Mouse (Mus musculus) heart, adult 18-20 months (tissue): ENCODE results near the gene Cul9. TPM values are rescaled to one million over a fixed set of nuclear protein-coding genes. Genes with fewer than 3 reads are reported as not detected.
"Not testable (repeated sequence)": the region's sequence is repeated elsewhere in the genome, so short reads cannot be mapped to it uniquely, and the experiment has no call there.

Experiments
- DNase-seq, 2 experiments: peaks; one replicate each; pipeline ENCODE4 v3.0.0; 2021 to 2022; ENCODE audit warnings: mixed read lengths in 1 of 2
- total RNA-seq, 2 experiments: library from RNA; stranded (reverse); gene quantifications; 2 replicates each; pipeline ENCODE4 v1.2.3; 2021

Cul9 gene
- total RNA-seq, 2 experiments from 2014 or later: 23.9 to 25.7 TPM

GRCm38 (mm10) chr17:46503847-46504638 is 42.1 kb downstream of the Cul9 start:
- no peak for DNase-seq

GRCm38 (mm10) chr17:46502775-46503174 is 43.4 kb downstream of the Cul9 start:
- no peak for DNase-seq

GRCm38 (mm10) chr17:46497956-46498355 is 48.2 kb downstream of the Cul9 start:
- DNase-seq: no peak

GRCm38 (mm10) chr17:46496623-46497434 is 49.4 kb downstream of the Cul9 start, which contains the start of gene Dnph1:
Gene Dnph1, plus strand, starts transcription at chr17:46496711.
- peak; percentile 60 to 76 for DNase-seq

- DNase-seq: not testable (repeated sequence)
Observed at GRCm38 (mm10) chr17:46496081-46496480, 50.1 kb downstream of the Cul9 start.

GRCm38 (mm10) chr17:46495486-46495885 is 50.7 kb downstream of the Cul9 start:
- DNase-seq: no peak

DNA sequence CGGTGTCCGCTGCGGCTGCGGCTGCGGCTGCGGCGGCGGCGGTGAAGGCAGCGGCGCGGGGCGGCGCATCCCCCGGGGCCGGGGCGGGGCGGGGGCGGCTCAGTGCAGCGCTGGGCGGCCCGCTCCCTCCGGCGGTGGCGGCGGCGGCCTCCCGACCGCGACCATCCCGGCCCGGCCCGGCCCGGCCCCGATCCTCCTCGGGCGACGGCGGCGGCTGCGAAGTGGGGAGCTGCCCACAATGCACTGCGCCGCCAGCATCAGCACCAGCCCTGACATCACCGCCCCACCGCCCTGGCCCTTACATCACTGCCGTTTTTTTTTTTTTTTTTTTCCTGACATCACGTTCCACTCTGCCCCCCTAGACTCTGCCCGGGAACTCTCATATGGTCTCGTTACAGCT is 58.8 kb downstream of the Cul9 start, which contains the start of gene Ttbk1:
Ttbk1 (minus strand) TSS at position 245 of the 400 bp plus-strand sequence.
- no peak for DNase-seq

DNA sequence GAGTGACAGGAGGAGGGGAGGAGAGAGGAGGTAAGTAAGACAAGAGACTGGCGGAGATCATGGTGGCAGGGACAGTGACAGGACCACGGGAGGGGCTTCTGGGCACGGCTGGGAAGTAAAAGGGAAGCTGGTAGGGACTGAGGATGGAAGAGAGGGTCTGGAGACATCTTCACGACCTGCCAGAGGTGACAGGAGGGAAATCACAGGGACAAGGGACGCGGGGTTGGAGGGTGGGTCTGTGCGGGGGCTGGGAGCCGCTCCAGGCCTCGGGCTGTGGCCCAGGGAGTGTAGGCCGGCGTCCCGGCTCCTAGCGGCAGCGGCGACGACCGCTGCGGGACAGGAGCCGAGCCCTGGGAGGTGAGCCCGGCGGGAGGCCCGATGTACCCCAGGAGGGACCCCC is 59.2 kb downstream of the Cul9 start:
- no peak for DNase-seq

- DNase-seq: no peak
Observed at GRCm38 (mm10) chr17:46484461-46484875, 61.7 kb downstream of the Cul9 start.

DNA sequence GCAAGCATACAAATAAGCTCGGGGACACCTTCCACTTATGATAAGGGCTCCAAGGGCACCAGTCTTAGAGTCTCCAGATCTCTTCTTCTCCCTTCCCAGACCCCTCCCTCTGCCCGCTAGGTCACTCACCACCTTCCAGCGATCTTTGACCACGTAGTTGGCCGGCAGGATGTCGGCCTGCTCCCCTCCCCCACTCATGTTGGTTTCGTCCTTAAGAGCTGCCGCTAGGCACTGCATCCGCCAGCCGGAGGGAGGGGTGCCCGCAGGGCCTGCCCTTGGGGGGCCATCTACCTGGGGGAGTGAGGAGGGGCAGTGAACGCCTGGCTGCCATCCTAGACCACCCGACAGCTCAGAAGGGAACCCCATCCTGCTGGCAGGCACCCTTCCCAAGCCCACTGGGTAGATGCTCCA is 62.2 kb downstream of the Cul9 start:
- DNase-seq: peak in 1 of 2 experiments; percentile 11

- peak; percentile 22 to 38 for DNase-seq
Observed at GRCm38 (mm10) chr17:46483561-46484001, 62.6 kb downstream of the Cul9 start.

- no peak for DNase-seq
Observed at GRCm38 (mm10) chr17:46477286-46477685, 68.9 kb downstream of the Cul9 start.

- DNase-seq: no peak
Observed at GRCm38 (mm10) chr17:46476601-46477000, 69.6 kb downstream of the Cul9 start.

DNA sequence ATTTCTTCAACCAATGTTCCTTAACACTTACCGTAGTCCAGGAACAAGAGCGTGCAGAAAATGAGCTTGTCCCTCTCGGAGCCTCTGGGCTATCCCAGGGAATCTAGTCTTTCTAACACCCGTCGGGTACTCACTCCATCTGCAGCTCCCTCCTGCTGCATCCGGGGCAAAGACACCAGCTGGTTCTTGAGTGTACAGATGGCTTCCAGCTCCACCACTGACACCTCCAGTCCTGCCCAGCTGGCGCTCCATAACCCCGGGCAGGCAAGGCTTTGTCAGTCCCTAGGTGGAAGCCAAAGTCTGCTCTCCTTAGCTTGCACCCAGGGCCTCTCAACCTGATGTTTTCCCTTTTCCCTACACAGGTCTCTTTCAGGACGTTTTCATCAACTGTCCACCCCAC is 78.4 kb downstream of the Cul9 start:
- no peak for DNase-seq

- peak; percentile 78 to 84 for DNase-seq
Observed at GRCm38 (mm10) chr17:46462226-46462625, 84.0 kb downstream of the Cul9 start.

DNA sequence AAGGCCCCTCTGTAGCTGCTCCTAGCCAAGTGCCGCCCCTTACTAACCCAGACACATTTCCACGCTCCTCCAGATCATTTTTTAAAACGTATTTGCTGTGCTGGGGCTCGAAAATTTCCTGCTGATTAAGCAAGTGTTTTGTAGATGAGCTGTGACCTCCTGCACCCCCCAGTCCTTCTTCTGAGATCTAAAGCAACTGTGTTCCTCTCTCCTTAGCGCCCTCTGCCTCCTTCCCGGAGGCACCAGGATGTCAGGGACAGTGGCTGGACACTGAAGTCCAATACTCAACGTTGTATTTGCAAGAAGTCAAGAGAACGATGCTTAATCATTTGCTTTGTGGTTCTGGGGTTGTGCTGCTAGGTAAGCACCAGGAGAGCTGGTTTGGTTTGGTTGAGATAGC is 84.8 kb downstream of the Cul9 start:
- no peak for DNase-seq

DNA sequence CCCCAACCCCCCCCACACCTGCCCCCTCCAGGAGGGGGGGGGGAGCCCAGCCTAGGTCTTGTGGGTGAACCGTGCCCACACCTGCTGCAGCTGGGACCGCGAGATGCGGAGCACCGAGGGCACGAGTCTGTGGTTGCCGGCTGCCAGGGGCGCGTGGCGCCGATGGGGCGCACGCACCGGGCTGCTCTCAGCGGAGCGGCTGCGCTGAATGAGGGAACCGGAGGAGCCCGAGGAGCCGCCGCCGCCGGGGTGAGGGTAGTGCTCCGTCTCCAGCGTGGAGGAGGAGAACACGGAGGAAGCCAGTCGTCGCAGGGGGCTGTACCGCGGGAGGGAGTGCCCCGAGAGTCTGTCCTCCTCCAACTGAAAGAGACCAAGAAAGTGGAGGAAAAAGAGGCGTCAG is 85.5 kb downstream of the Cul9 start:
- no peak for DNase-seq

- peak in 1 of 2 experiments; percentile 54 for DNase-seq
Observed at GRCm38 (mm10) chr17:46458439-46458838, 87.7 kb downstream of the Cul9 start.

DNA sequence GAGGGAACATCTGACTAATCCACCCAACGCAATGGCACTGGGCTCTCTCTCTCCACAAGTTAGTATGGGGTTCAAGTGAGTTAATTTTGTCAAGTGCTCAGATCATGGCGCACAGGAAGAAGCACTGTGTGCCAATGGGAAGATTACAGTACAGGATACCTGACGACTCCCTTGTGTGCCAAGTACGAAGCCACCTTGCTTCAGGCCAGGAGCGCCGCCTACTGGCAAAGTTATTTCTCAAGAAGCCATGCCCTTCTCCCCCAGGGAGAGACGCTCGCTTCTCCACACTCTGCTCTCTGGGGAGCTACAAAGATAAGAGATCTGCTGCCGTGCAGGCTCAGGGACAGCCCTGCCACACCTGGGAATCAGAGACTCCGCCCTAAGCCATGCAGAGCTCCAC is 88.4 kb downstream of the Cul9 start:
- DNase-seq: peak in 1 of 2 experiments; percentile 42

DNA sequence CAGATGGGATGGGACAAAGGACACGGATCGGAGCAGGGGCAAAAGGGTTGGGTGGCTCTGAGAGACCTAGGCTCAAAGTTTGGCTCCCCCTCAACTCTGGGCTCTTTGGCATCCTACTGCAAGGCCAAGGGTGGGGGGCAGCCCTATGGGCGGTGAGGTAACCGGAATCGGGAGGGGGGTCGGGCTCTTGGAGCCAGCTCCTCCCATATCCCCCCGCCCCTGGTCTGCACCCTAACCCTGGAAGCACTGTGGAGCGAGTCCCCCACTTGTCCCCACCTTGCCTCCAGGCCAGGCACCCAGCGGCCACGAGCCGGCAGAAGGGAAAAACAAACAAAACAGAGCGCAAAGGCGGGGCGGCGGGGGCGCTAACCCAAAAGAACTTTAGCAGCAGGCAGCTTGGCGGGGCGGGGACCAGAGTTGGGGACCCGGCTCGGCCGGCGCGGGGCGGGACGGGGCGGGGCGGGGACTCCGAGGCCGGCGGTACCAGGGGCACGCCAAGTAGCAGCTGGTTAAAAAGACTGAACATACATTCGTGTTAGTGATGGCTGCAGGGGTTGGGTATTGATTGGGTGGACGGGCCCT is 91.0 kb downstream of the Cul9 start:
- peak in 1 of 2 experiments; percentile 38 for DNase-seq

GRCm38 (mm10) chr17:46454539-46454938 is 91.6 kb downstream of the Cul9 start:
- DNase-seq: no peak

DNA sequence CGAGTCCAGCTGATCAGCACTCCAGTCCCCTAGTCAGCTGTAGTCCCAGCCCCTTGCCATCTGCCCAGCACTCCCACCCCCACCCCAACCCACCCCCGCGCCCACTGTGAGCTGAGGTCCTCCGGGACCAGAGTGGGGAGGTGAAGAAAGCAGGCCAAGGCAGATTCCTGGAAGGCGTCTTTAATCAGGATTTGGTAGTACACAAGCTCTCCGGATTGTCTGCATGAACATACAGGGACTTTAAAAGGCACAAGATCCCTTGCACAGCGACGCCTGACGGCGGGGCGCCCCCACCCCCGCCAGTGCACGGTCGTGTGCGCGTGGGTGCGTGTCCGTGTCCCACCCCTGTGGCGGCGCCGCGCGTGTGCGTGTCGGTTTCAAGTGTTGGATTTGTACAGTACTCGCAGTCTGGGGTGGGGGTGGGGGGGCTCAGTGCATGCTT is 92.2 kb downstream of the Cul9 start:
- no peak for DNase-seq
